Mouse (Mus musculus) lung, adult 2 months (tissue): Measurements from ENCODE around the gene Hfe.

Experiments
- CTCF ChIP-seq: fragments of 200-500 bp; IDR thresholded peaks from 2 replicates; pipeline ENCODE4 v1.5.1; 2011; ENCODE audit warnings: mild to moderate bottlenecking, low read length, control low read depth; ENCODE audit not compliant: insufficient read depth
- POLR2A ChIP-seq: fragments of 200-500 bp; IDR thresholded peaks from 2 replicates; pipeline ENCODE4 v1.6.1; 2011; ENCODE audit warnings: low read depth, mild to moderate bottlenecking, control low read depth, low read length, borderline replicate concordance; ENCODE audit errors: extremely low read depth

- no peak for TF ChIP-seq POLR2A
- no peak for TF ChIP-seq CTCF
Observed at GRCm38 (mm10) chr13:23687907-23688306, 22.7 kb downstream of the Hfe start.
